Mouse (Mus musculus): ENCODE measurements at regions not wholly inside any gene's neighbourhood (a gene's known extent, or its start where the extent isn't known, plus 50 kb on each side); places are given as distances from the start of the nearest gene placed in this dataset.

DNA sequence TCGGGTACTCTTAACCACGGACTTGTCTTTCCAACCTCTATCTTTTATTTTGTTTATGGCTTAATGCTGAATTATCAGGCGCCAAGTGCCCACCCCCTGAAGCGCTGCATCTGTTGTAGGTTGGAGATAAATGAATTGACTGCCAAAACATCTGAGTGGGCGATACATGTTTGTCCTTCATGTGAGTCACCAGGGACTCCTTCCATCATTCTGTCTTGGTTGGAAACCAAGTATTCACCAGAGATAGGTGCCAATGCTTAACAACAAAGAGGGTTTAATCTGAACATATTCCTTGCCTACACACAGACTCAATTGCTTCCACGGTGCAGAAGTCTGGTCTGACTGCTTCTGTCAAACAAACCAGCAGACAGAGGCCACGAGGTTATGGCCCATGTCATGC, 203.6 kb downstream of the Rpap3 start:
- no peak overlapping the region for H3K27ac ChIP-seq (ENCODE audit: low read depth, low read length)
- DNase-seq (ENCODE audit: low spot score) = no peak
- H3K4me1 ChIP-seq (ENCODE audit: control insufficient read depth, insufficient read depth, low read length) = no peaks in the 10 kb centered on the region
- ATAC-seq = no peak
- no peaks in the 10 kb centered on the region for H3K27me3 ChIP-seq (replicated peaks; ENCODE audit: control insufficient read depth, insufficient read depth, low read length)
- H3K36me3 ChIP-seq (ENCODE audit: control insufficient read depth, insufficient read depth, low read length) = no peaks in the 10 kb centered on the region
- no peak overlapping the region for H3K4me3 ChIP-seq (ENCODE audit: low read depth, low read length)
- no peaks in the 10 kb centered on the region for H3K9me3 ChIP-seq (replicated peaks; ENCODE audit: control insufficient read depth, low read length)
- no peak overlapping the region for H3K4me2 ChIP-seq (ENCODE audit: low read length)
- 88% methylated on average over 7 of the region's 7 CpGs for WGBS
- H3K9ac ChIP-seq (ENCODE audit: low read length) = no peak overlapping the region

GRCm38 (mm10) chr15:97501420-97501819, 204.2 kb downstream of the Rpap3 start:
- H3K27ac ChIP-seq (ENCODE audit: low read depth, low read length) = no peak overlapping the region
- no peaks in the 10 kb centered on the region for H3K9me3 ChIP-seq (replicated peaks; ENCODE audit: control insufficient read depth, low read length)
- no peaks in the 10 kb centered on the region for H3K27me3 ChIP-seq (replicated peaks; ENCODE audit: control insufficient read depth, insufficient read depth, low read length)
- ATAC-seq = no peak
- no peak overlapping the region for H3K4me2 ChIP-seq (ENCODE audit: low read length)
- H3K9ac ChIP-seq (ENCODE audit: low read length) = no peak overlapping the region
- WGBS = 73% methylated on average over 9 of the region's 9 CpGs
- peak; percentile 16 for DNase-seq (ENCODE audit: low spot score)
- H3K36me3 ChIP-seq (ENCODE audit: control insufficient read depth, insufficient read depth, low read length) = no peaks in the 10 kb centered on the region
- no peak overlapping the region for H3K4me3 ChIP-seq (ENCODE audit: low read depth, low read length)
- H3K4me1 ChIP-seq (ENCODE audit: control insufficient read depth, insufficient read depth, low read length) = no peaks in the 10 kb centered on the region

DNA sequence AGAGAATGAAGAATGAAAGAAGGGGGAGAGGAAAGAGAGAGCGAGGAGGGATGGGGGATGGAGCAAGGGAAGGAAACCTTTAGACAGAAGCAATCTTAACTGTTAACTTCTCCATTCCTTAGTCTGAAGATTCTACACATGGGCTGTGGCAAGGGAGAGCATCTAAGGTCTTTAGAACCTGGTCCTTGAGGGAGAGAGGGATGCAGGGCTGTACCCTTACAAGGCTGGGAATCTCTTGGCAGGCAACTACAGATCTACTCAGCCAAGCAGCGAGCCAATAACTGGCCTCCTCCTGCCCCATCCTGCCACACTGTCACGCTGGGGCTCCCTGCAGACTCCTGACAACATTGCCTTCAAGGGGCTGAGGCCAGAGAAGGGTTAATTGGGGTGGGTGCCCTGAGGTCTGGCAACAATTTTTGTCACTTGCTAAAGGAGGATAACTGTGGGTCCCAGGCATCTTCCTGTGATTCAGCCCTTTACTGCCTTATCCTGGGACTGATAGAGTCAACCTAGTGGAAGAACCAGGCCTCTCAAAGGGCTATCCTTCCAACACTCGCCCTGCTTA, 205.7 kb downstream of the Rpap3 start:
- H3K4me1 ChIP-seq (ENCODE audit: control insufficient read depth, insufficient read depth, low read length) = no peaks in the 10 kb centered on the region
- ATAC-seq = no peak
- H3K27me3 ChIP-seq (replicated peaks; ENCODE audit: control insufficient read depth, insufficient read depth, low read length) = no peaks in the 10 kb centered on the region
- H3K27ac ChIP-seq (ENCODE audit: low read depth, low read length) = no peak overlapping the region
- DNase-seq (ENCODE audit: low spot score) = no peak
- H3K9ac ChIP-seq (ENCODE audit: low read length) = no peak overlapping the region
- no peak overlapping the region for H3K4me2 ChIP-seq (ENCODE audit: low read length)
- no peaks in the 10 kb centered on the region for H3K36me3 ChIP-seq (ENCODE audit: control insufficient read depth, insufficient read depth, low read length)
- no peaks in the 10 kb centered on the region for H3K9me3 ChIP-seq (replicated peaks; ENCODE audit: control insufficient read depth, low read length)
- WGBS = 80% methylated on average over 4 of the region's 4 CpGs
- no peak overlapping the region for H3K4me3 ChIP-seq (ENCODE audit: low read depth, low read length)

DNA sequence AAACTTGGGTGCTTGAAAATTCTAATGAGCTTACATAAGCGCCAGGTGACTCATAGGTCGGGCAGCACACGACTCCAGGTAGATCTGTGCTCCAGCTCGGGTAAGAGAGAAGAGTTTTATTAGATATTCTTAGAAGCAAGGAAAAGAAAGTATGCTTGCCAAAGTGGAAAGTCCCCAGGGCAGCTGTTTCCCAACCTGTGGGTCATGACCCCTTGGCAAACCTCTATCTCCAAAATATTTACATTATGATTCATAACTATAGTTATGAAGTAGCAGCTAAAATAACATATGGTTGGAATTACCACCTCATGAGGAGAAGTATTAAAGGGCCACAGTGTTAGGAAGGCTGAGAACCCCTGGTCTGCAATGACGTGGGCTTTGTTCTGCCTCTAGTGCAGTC, 206.4 kb downstream of the Rpap3 start:
- Histone ChIP-seq H3K27ac (ENCODE audit: low read depth, low read length) (no peak overlapping the region), H3K36me3 (ENCODE audit: control insufficient read depth, insufficient read depth, low read length) (no peaks in the 10 kb centered on the region), H3K4me1 (ENCODE audit: control insufficient read depth, insufficient read depth, low read length) (no peaks in the 10 kb centered on the region), H3K27me3 (replicated peaks; ENCODE audit: control insufficient read depth, insufficient read depth, low read length) (no peaks in the 10 kb centered on the region), H3K9ac (ENCODE audit: low read length) (no peak overlapping the region), H3K4me2 (ENCODE audit: low read length) (no peak overlapping the region), H3K9me3 (replicated peaks; ENCODE audit: control insufficient read depth, low read length) (no peaks in the 10 kb centered on the region), H3K4me3 (ENCODE audit: low read depth, low read length) (no peak overlapping the region)
- WGBS = 95% methylated on average over 5 of the region's 5 CpGs
- DNase-seq (ENCODE audit: low spot score) = no peak
- ATAC-seq = no peak

- Histone ChIP-seq H3K9me3 (replicated peaks; ENCODE audit: control insufficient read depth, low read length) (no peaks in the 10 kb centered on the region), H3K4me2 (ENCODE audit: low read length) (no peak overlapping the region), H3K4me1 (ENCODE audit: control insufficient read depth, insufficient read depth, low read length) (no peaks in the 10 kb centered on the region), H3K27me3 (replicated peaks; ENCODE audit: control insufficient read depth, insufficient read depth, low read length) (no peaks in the 10 kb centered on the region), H3K36me3 (ENCODE audit: control insufficient read depth, insufficient read depth, low read length) (no peaks in the 10 kb centered on the region), H3K27ac (ENCODE audit: low read depth, low read length) (no peak overlapping the region), H3K9ac (ENCODE audit: low read length) (no peak overlapping the region), H3K4me3 (ENCODE audit: low read depth, low read length) (no peak overlapping the region)
- no peak for ATAC-seq
- DNase-seq (ENCODE audit: low spot score) = no peak
- WGBS = 83% methylated on average over 3 of the region's 3 CpGs
These were observed 207.2 kb downstream of the Rpap3 start for GRCm38 (mm10) chr15:97498375-97498774.

- 85% methylated on average over 3 of the region's 3 CpGs for WGBS
- Histone ChIP-seq H3K4me2 (ENCODE audit: low read length) (no peak overlapping the region), H3K9ac (ENCODE audit: low read length) (no peak overlapping the region), H3K9me3 (replicated peaks; ENCODE audit: control insufficient read depth, low read length) (no peaks in the 10 kb centered on the region), H3K4me1 (ENCODE audit: control insufficient read depth, insufficient read depth, low read length) (no peaks in the 10 kb centered on the region), H3K4me3 (ENCODE audit: low read depth, low read length) (no peak overlapping the region), H3K36me3 (ENCODE audit: control insufficient read depth, insufficient read depth, low read length) (no peaks in the 10 kb centered on the region), H3K27ac (ENCODE audit: low read depth, low read length) (no peak overlapping the region), H3K27me3 (replicated peaks; ENCODE audit: control insufficient read depth, insufficient read depth, low read length) (no peaks in the 10 kb centered on the region)
- no peak for DNase-seq (ENCODE audit: low spot score)
- ATAC-seq = no peak
These were observed 209.6 kb downstream of the Rpap3 start for GRCm38 (mm10) chr15:97496026-97496425.

DNA sequence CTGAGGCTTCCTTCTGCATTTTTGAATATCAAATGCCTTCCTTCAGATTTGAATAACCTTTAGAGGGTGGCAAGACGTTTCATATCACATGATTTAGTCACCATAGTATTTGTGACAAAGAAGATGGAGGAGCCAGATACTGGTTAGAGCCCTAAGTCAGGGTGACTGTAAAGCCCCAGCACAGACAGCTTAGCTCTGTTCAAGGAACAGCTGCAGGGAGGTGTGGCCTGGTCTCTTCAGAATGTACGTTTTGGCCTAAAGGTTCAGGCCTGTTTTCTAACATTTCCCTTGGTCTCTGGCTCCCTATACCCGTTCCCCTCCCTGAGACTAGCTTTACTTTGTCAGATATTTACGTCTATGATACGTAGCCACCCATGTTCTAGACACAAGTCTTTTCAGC, 212.3 kb downstream of the Rpap3 start:
- DNase-seq (ENCODE audit: low spot score) (no peak), ATAC-seq (no peak)
- no peaks in the 10 kb centered on the region for H3K9me3 ChIP-seq (replicated peaks; ENCODE audit: control insufficient read depth, low read length)
- WGBS = 85% methylated on average over 5 of the region's 5 CpGs
- H3K27me3 ChIP-seq (replicated peaks; ENCODE audit: control insufficient read depth, insufficient read depth, low read length) = no peaks in the 10 kb centered on the region
- no peak overlapping the region for H3K4me3 ChIP-seq (ENCODE audit: low read depth, low read length)
- H3K9ac ChIP-seq (ENCODE audit: low read length) = no peak overlapping the region
- H3K4me2 ChIP-seq (ENCODE audit: low read length) = no peak overlapping the region
- H3K4me1 ChIP-seq (ENCODE audit: control insufficient read depth, insufficient read depth, low read length) = no peaks in the 10 kb centered on the region
- no peaks in the 10 kb centered on the region for H3K36me3 ChIP-seq (ENCODE audit: control insufficient read depth, insufficient read depth, low read length)
- H3K27ac ChIP-seq (ENCODE audit: low read depth, low read length) = no peak overlapping the region

DNA sequence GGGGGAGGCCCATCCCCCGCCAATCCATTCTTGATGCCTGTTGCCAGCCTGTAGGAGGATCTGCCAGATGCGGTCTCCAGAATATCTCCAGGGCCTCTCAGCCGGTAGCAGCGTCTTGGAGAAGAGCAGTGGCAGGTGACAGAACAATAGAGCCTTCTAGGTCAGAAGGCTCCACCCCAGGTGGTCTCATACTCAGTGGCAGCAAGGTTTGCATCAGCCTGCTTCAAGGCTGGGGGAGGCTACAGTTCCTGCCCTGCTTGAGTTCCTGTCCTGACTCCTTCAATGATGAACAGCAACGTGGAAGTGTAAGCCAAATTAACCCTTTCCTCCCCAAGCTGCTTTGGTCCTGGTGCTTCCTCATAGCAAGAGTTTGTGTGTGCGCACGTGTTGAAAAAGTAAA, 213.8 kb downstream of the Rpap3 start:
- no peak for ATAC-seq
- no peak overlapping the region for H3K4me3 ChIP-seq (ENCODE audit: low read depth, low read length)
- H3K27me3 ChIP-seq (replicated peaks; ENCODE audit: control insufficient read depth, insufficient read depth, low read length) = no peaks in the 10 kb centered on the region
- H3K4me2 ChIP-seq (ENCODE audit: low read length) = no peak overlapping the region
- no peak overlapping the region for H3K27ac ChIP-seq (ENCODE audit: low read depth, low read length)
- H3K9ac ChIP-seq (ENCODE audit: low read length) = no peak overlapping the region
- H3K9me3 ChIP-seq (replicated peaks; ENCODE audit: control insufficient read depth, low read length) = no peaks in the 10 kb centered on the region
- WGBS = 78% methylated on average over 7 of the region's 7 CpGs
- no peak for DNase-seq (ENCODE audit: low spot score)
- H3K36me3 ChIP-seq (ENCODE audit: control insufficient read depth, insufficient read depth, low read length) = no peaks in the 10 kb centered on the region
- no peaks in the 10 kb centered on the region for H3K4me1 ChIP-seq (ENCODE audit: control insufficient read depth, insufficient read depth, low read length)

- DNase-seq (ENCODE audit: low spot score) (no peak), ATAC-seq (no peak)
- no peaks in the 10 kb centered on the region for H3K36me3 ChIP-seq (ENCODE audit: control insufficient read depth, insufficient read depth, low read length)
- no peaks in the 10 kb centered on the region for H3K9me3 ChIP-seq (replicated peaks; ENCODE audit: control insufficient read depth, low read length)
- no peak overlapping the region for H3K27ac ChIP-seq (ENCODE audit: low read depth, low read length)
- 94% methylated on average over 2 of the region's 2 CpGs for WGBS
- H3K4me2 ChIP-seq (ENCODE audit: low read length) = no peak overlapping the region
- H3K9ac ChIP-seq (ENCODE audit: low read length) = no peak overlapping the region
- H3K4me3 ChIP-seq (ENCODE audit: low read depth, low read length) = no peak overlapping the region
- H3K27me3 ChIP-seq (replicated peaks; ENCODE audit: control insufficient read depth, insufficient read depth, low read length) = no peaks in the 10 kb centered on the region
- H3K4me1 ChIP-seq (ENCODE audit: control insufficient read depth, insufficient read depth, low read length) = no peaks in the 10 kb centered on the region
These were observed 218.2 kb downstream of the Rpap3 start for GRCm38 (mm10) chr15:97487425-97487824.
